Comparison of ENCODE assay signal across 21 mouse cellular contexts in genomic region chr2:92494423-92494822, GRCm38 (mm10). TPM values are rescaled to one million over a fixed set of nuclear protein-coding genes. Genes with fewer than 3 reads are reported as not detected.
A peak's percentile ranks its signal among the peaks of the same experiment; 100 is the strongest.
DNase-seq lines count a peak whose midpoint lies in the region; ATAC-seq lines count a peak whose summit lies in the region.
"Had no signal": no experiment of that assay in that cellular context is flagged by ENCODE, and none has a peak within 500 bp of the region (broad histone marks: within the 10 kb centered on the region; RNA-seq: fewer than 3 reads in every experiment).

No protein-coding gene starts in this region.

- H3K36me3 ChIP-seq in forebrain, embryonic 10.5 days (replicated peaks): no peaks in the 10 kb centered on the region
- H3K36me3 ChIP-seq in forebrain, embryonic 11.5 days (ENCODE audit: control insufficient read depth, insufficient read depth, low read length): no peaks in the 10 kb centered on the region
- no peaks in the 10 kb centered on the region for H3K36me3 ChIP-seq in kidney, embryonic 15.5 days
- H3K36me3 ChIP-seq: embryonic facial prominence, embryonic 12.5 days; heart, embryonic 13.5 days; lung, embryonic 15.5 days had no signal

- no peaks in the 10 kb centered on the region for H3K9me3 ChIP-seq in forebrain, embryonic 10.5 days
- no peaks in the 10 kb centered on the region for H3K9me3 ChIP-seq in forebrain, embryonic 11.5 days (ENCODE audit: control insufficient read depth, low read length)
- no peaks in the 10 kb centered on the region for H3K9me3 ChIP-seq in kidney, embryonic 15.5 days (replicated peaks)
- H3K9me3 ChIP-seq: embryonic facial prominence, embryonic 12.5 days; heart, embryonic 13.5 days; lung, embryonic 15.5 days had no signal

- WGBS in forebrain, embryonic 10.5 days: 53% methylated on average over 8 of the region's 8 CpGs
- 53% methylated on average over 8 of the region's 8 CpGs for WGBS in forebrain, embryonic 11.5 days
- 45% methylated on average over 8 of the region's 8 CpGs for WGBS in kidney, embryonic 15.5 days

- H3K4me3 ChIP-seq in forebrain, embryonic 10.5 days: no peak overlapping the region
- H3K4me3 ChIP-seq in forebrain, embryonic 11.5 days (ENCODE audit: low read depth, low read length): no peak overlapping the region
- H3K4me3 ChIP-seq in kidney, embryonic 15.5 days (replicated peaks): no peak overlapping the region
- H3K4me3 ChIP-seq: embryonic facial prominence, embryonic 12.5 days; heart, embryonic 13.5 days; lung, embryonic 15.5 days had no signal

- H3K4me2 ChIP-seq in forebrain, embryonic 11.5 days (ENCODE audit: low read depth, low read length, severe bottlenecking): no peak overlapping the region
- H3K4me2 ChIP-seq in kidney, embryonic 15.5 days: no peak overlapping the region
- H3K4me2 ChIP-seq: embryonic facial prominence, embryonic 12.5 days; heart, embryonic 13.5 days; lung, embryonic 15.5 days had no signal

- no peak overlapping the region for H3K9ac ChIP-seq in forebrain, embryonic 11.5 days (ENCODE audit: low read length)
- no peak overlapping the region for H3K9ac ChIP-seq in kidney, embryonic 15.5 days
- H3K9ac ChIP-seq: embryonic facial prominence, embryonic 12.5 days; forebrain, postnatal 0 days; heart, embryonic 13.5 days; liver, embryonic 14.5 days; lung, embryonic 15.5 days had no signal

- DNase-seq in forebrain, embryonic 10.5 days (ENCODE audit: extremely low spot score, low spot score): no peak
- DNase-seq in forebrain, embryonic 11.5 days (ENCODE audit: low spot score): no peak
- no peak for DNase-seq in kidney, adult 8-10 months
- DNase-seq in thymus, postnatal 25 days: peak; percentile 16
- no peak for DNase-seq in thymus, postnatal 4 days
- DNase-seq: adrenal gland, adult 8-10 months; forebrain, postnatal 0 days; heart, postnatal 36 days; kidney, adult 11 months; kidney, postnatal 25 days; lung, postnatal 4 days had no signal

- peak overlapping the region; percentile 63 for H3K27ac ChIP-seq in forebrain, embryonic 10.5 days
- H3K27ac ChIP-seq in forebrain, embryonic 11.5 days (ENCODE audit: low read depth, low read length): no peak overlapping the region
- H3K27ac ChIP-seq in kidney, embryonic 15.5 days: peak overlapping the region; percentile 29; the same call in 1 of the 2 replicates
- H3K27ac ChIP-seq: embryonic facial prominence, embryonic 12.5 days; heart, embryonic 13.5 days; liver, embryonic 14.5 days; lung, embryonic 15.5 days; stomach, postnatal 0 days had no signal

- peaks cover 45% of the 10 kb centered on the region for H3K27me3 ChIP-seq in forebrain, embryonic 10.5 days (ENCODE audit: poor library complexity, severe bottlenecking)
- H3K27me3 ChIP-seq in forebrain, embryonic 11.5 days (ENCODE audit: control insufficient read depth, insufficient read depth, low read length): no peaks in the 10 kb centered on the region
- H3K27me3 ChIP-seq in kidney, embryonic 15.5 days: no peaks in the 10 kb centered on the region
- H3K27me3 ChIP-seq: lung, embryonic 15.5 days; Patski had no signal

- H3K4me1 ChIP-seq in forebrain, embryonic 10.5 days: peaks cover 37% of the 10 kb centered on the region
- peaks cover 1% of the 10 kb centered on the region; the same call in 1 of the 2 replicates for H3K4me1 ChIP-seq in forebrain, embryonic 11.5 days (replicated peaks; ENCODE audit: control insufficient read depth, insufficient read depth, low read length)
- H3K4me1 ChIP-seq in kidney, embryonic 15.5 days: peaks cover 39% of the 10 kb centered on the region

- ATAC-seq in forebrain, embryonic 11.5 days (replicated peaks; ENCODE audit: low FRiP score): no peak
- no peak for ATAC-seq in kidney, embryonic 15.5 days (replicated peaks; ENCODE audit: low FRiP score)
- ATAC-seq in megakaryocyte-erythroid progenitor cell, adult 5-6 weeks (replicated peaks; ENCODE audit: low FRiP score, low TSS enrichment, poor library complexity, severe bottlenecking): no peak
- no peak for ATAC-seq in erythroblast, adult 5-6 weeks (replicated peaks; ENCODE audit: low FRiP score, poor library complexity, severe bottlenecking)
- ATAC-seq: CD4-positive, CD25-positive, alpha-beta regulatory T cell, adult 4 months; forebrain, postnatal 0 days; Patski had no signal

RNA-seq across cellular contexts. Expression of gene Slc35c1, which starts 34.1 kb away (rescaled TPM):
- polyA plus RNA-seq in forebrain, embryonic 10.5 days (2016; fragmentation: Nextera tagmentation; extraction: Ambion mirVana): 14.2 and 14.4 TPM in 2 replicates
- 11.6 and 12.8 TPM in 2 replicates for polyA plus RNA-seq in forebrain, embryonic 11.5 days (2014; fragmentation: Nextera tagmentation; extraction: Ambion mirVana)
- 15.1 and 16.2 TPM in 2 replicates for polyA plus RNA-seq in kidney, embryonic 15.5 days (2015; fragmentation: Nextera tagmentation; extraction: Ambion mirVana)
- 27.9 and 29.0 TPM in 2 replicates for total RNA-seq in megakaryocyte-erythroid progenitor cell, adult 5-6 weeks (2014; fragmentation: Nextera tagmentation)
- 8.4 and 9.6 TPM in 2 replicates for total RNA-seq in megakaryocyte-erythroid progenitor cell, adult 5-6 weeks (2017)
- 16.5 and 18.3 TPM in 2 replicates for total RNA-seq in erythroblast, adult 5-6 weeks (2015; ENCODE audit: low replicate concordance)
- 3.1 and 7.1 TPM in 2 replicates for total RNA-seq in erythroblast, adult 5-6 weeks (2017; ENCODE audit: low replicate concordance)
